Mouse (Mus musculus) thymus, adult 2 months (tissue): ENCODE data around the gene Adgrv1.

Experiments used
- CTCF ChIP-seq: fragments of 200-500 bp; IDR thresholded peaks from 2 replicates; pipeline ENCODE4 v1.5.1; 2012; ENCODE audit warnings: mild to moderate bottlenecking, control low read depth, low read length, moderate library complexity, borderline replicate concordance; ENCODE audit not compliant: control insufficient read depth, poor library complexity, insufficient read depth; ENCODE audit errors: extremely low read depth
- POLR2A ChIP-seq: fragments of 200-500 bp; IDR thresholded peaks from 2 replicates; pipeline ENCODE4 v1.6.1; 2012; ENCODE audit warnings: mild to moderate bottlenecking, low read length, control low read depth, moderate library complexity; ENCODE audit not compliant: control insufficient read depth, poor library complexity, insufficient read depth; ENCODE audit errors: extremely low read depth

DNA sequence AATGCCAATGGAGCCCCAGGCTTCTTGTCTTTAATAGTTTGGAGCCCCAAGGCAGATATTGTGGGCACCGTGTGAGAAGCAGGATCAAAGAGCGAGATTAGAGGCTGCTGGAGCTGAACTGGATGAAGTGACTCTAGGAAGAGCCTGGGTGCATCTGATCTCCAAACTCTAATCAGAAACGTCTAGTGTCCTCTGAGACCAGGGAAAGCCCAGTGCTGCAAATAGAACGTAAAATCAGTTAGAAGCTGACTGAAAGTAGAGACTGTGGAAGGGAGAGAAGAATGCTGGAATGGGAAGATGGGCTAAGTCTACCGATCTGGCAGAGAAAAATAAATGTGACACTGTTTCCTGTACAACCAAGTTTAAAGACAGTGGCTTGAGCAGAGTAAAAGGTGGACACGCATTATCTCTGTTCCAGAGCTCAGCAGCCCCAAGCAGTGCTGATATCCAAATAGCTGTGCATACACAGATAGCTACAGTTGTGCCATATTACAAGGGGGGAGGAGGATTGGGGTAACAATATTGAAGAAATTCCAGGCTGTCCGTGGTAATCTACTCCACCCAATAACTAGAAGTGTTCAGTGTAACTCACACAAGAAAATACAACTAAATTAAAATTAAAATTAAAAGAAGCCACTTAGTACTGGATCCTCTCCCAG, 9.7 kb upstream of the Adgrv1 start:
- no peak for TF ChIP-seq CTCF
- no peak for TF ChIP-seq POLR2A
